Mouse (Mus musculus): Measurements from ENCODE around the gene Hsf5.

GRCm38 (mm10) chr11:87574520-87575180, 42.3 kb upstream of the Hsf5 start:
- TF ChIP-seq EP300 (IDR thresholded peaks at IDR 0.05), result peak; percentile 39; the same call in 1 of the 2 replicates
- no peak for TF ChIP-seq CTCF (IDR thresholded peaks at IDR 0.05)
